Mouse (Mus musculus): ENCODE results near the gene Bcl2a1d.
"Not testable (repeated sequence)": the region's sequence is repeated elsewhere in the genome, so short reads cannot be mapped to it uniquely, and the experiment has no call there.

DNA sequence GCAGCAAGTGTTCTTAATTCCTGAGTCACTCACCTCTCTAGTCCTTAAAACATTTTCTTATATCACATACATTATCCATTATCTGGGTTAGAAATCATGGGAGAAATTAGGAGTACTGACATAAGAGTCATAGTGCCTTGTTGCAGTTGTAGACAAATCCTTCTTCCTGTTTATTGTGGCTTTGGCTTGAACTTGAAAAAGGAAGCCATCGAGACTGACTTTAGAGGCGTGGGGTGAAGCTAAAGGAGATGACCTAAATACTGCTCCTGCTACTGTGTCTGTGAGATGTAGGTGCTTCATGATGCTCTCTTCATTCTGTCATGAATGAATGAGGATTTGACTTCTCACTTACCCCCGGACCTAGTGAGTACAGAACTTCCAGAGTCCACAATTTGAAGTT is 620 bp upstream of the Bcl2a1d start:
- TF ChIP-seq POLR2A (IDR thresholded peaks at IDR 0.05; ENCODE audit: low read depth, low read length); CTCF (IDR thresholded peaks at IDR 0.05; ENCODE audit: extremely low read depth, insufficient read depth, insufficient read length, insufficient replicate concordance): not testable (repeated sequence)
